Mouse (Mus musculus): ENCODE results near the gene Mrps18b.
A peak's percentile ranks its signal among the peaks of the same experiment; 100 is the strongest.
"Not testable (repeated sequence)": the region's sequence is repeated elsewhere in the genome, so short reads cannot be mapped to it uniquely, and the experiment has no call there.

The Mrps18b gene

DNA sequence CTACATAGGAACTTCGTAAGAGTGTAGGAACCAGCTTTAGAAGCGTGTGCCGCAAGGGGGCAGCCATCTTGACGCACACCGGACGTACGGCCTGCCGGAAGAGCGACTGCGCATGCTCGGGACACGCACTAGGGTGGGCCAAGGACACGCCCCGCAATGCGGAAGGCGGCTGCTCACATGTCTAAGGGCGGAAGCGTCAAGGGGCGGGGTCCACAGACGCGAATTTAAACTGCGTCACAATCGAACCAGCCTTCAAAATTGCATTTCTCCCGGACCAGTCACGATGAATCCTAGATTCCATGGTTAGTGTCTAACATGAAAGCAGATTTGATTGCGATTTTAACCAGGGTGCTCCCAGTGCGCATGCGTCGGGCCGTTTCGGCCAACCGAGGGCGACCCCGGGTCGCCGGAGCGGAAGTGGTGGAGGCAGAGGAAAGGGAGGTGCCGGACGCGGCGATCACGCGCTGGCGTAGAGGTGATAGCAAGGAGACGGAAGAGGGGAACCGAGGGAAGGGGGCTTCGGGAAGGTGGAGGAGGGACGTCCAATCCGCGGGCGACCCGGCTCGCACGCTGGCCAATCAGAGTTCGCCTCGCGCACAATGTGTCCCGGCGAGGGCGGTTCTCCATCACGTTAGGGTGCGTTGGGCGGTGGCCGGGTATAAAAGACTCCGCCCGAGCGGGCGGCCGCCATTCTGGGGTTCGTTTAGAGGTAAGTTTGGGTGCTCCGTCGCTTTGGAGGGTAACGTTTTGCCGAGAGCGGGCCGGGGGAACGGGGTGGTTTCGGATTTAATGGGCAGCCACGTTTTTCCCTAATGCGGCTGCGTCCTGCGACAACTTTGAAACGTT lies at the start of gene Mrps18b, which contains the start of gene Ppp1r10:
TSS of gene Mrps18b (minus strand) at position 93 of the 846 bp plus-strand sequence.
TSS of gene Ppp1r10 (plus strand) at position 138 of the 846 bp plus-strand sequence.
- DNase-seq (ENCODE audit: extremely low read depth, insufficient read length, low spot score) = peak; percentile 99

GRCm38 (mm10) chr17:35963279-35963678 lies 47.1 kb upstream of the Mrps18b start:
- no peak for DNase-seq (ENCODE audit: extremely low read depth, insufficient read length, low spot score)

DNA sequence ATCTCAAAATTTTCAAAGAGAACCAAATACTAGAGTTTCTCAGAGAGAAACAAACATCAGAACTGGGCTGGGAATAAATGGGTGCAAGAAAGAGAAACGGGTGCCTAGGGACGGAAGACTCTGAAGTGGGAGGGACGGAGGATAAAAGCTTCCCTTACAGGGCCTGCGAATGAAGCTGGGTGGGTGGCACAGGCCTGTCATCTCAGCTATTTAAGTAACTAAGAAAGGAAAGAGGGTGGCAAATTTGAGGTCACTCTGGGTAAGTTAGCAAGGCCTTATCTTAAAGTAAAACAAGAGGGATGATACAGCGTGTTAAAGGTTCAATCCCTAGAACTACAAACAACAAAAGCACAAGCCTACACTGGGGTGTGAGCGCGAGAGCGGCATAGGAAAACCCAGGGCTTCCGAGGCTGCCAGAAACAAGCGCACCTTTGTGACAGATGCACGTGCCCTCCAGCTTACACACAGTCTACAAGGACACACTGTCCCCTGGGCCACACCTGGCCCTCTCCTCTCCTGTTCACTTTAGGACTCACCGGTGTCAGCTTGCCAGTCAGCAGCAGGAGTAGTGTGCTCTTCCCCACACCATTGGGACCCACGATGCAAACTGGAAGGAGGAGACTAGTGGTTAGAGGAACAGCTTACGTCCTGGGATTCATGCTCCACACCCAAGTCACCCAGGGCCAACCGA lies 42.5 kb upstream of the Mrps18b start:
- no peak for DNase-seq (ENCODE audit: extremely low read depth, insufficient read length, low spot score)

DNA sequence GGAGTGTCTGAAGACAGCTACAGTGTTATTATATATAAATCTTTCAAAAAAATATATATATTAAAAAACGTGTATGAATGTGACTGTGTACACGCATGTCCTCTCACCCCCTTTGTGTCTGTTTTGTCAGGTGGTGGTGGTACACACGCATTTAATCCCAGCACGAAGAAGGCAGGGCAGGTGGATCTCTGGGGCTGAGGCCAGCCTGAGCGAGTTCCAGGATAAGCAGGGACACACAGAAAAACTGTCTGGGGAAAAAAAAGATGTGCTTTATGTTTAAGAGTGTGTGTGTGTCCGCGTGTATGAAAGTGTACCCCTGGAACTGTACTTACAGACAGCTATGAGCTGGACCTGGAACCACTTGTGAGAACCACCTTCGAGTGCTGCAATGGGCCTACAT lies 38.5 kb upstream of the Mrps18b start:
- DNase-seq (ENCODE audit: extremely low read depth, insufficient read length, low spot score) = no peak

DNA sequence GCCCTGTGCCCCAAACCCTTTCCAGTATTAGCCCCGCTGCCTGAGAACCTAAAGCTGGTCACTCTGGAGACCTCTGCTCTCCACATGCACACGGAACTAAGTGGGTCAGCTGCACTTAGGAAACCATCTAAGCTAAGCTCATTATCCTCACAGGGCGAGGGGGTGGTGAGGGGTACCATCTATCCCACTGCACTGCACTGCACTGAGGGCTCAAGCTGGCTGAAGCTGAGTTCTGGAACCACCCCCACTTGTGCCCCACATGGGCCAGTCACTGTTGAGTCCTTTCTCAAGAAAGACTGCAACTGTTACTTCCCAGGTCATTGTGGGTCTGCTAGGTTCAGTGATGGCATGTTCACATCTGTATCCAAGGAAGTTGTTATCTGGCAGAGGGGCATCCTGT lies 36.4 kb upstream of the Mrps18b start:
- not testable (repeated sequence) for DNase-seq (ENCODE audit: extremely low read depth, insufficient read length, low spot score)

- DNase-seq (ENCODE audit: extremely low read depth, insufficient read length, low spot score) = not testable (repeated sequence)
Observed at GRCm38 (mm10) chr17:35950946-35951345, 34.8 kb upstream of the Mrps18b start.

DNA sequence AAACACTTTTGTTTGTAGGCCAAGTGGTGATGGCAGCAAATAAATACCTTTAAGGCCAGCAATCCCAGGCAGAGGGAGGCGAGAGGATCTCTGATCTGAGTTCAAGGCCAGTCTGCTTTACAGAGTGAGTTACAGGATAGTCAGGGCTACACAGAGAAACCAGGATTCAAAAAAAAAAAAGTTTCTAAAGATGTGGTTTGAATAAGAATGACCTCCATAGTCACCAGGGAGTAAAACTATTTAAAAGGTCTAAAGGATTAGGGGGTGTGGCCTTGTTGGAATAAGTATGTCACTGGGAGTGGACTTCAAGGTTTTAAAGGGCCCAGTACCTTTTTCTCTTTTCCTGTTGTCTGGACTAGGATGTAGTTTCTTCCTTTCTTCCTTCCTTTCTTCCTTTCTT lies 23.8 kb upstream of the Mrps18b start:
- no peak for DNase-seq (ENCODE audit: extremely low read depth, insufficient read length, low spot score)

DNA sequence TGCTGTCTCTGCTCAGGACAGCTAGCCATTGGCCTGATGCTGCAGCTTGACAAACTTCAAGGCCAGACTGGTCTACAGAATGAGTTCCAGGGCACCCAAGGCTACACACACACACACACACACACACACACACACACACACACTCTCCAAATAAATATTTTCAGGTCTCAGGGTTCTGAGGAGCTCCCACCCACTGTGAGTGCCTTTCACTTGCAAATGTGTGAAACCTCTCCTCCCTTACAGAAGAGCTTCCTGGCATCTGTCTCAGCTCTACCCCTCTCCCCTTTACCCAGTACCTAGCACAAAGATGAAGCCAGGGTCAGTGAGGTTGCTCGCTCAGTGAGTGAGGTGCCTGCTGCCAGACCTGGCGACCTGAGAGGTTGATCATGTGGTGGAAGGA lies 22.9 kb upstream of the Mrps18b start:
- no peak for DNase-seq (ENCODE audit: extremely low read depth, insufficient read length, low spot score)

- DNase-seq (ENCODE audit: extremely low read depth, insufficient read length, low spot score) = no peak
Observed at GRCm38 (mm10) chr17:35937700-35938348, 21.6 kb upstream of the Mrps18b start.

- not testable (repeated sequence) for DNase-seq (ENCODE audit: extremely low read depth, insufficient read length, low spot score)
Observed at GRCm38 (mm10) chr17:35935763-35936162, 19.6 kb upstream of the Mrps18b start.

DNA sequence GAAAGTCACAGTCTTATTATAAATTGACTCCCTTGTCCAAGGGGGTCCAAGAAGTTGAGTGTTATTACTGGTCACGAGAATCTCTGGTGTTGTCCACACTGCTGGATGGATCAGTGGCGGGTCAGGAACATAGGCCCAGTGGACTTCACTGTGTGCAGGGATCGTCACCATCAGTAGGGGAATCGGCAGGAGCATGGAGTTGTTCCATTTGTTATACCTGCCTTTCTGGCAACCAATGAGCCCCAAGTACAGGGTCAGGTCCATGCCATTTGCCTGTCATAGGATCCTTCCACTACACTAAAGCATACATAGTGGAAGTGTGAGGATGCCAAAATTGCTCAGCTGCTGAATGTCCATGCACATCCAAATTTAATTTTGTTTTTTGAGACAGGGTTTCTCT lies 16.4 kb upstream of the Mrps18b start:
- no peak for DNase-seq (ENCODE audit: extremely low read depth, insufficient read length, low spot score)

GRCm38 (mm10) chr17:35930627-35931026 lies 14.4 kb upstream of the Mrps18b start:
- no peak for DNase-seq (ENCODE audit: extremely low read depth, insufficient read length, low spot score)

GRCm38 (mm10) chr17:35929534-35929933 lies 13.3 kb upstream of the Mrps18b start:
- no peak for DNase-seq (ENCODE audit: extremely low read depth, insufficient read length, low spot score)

DNA sequence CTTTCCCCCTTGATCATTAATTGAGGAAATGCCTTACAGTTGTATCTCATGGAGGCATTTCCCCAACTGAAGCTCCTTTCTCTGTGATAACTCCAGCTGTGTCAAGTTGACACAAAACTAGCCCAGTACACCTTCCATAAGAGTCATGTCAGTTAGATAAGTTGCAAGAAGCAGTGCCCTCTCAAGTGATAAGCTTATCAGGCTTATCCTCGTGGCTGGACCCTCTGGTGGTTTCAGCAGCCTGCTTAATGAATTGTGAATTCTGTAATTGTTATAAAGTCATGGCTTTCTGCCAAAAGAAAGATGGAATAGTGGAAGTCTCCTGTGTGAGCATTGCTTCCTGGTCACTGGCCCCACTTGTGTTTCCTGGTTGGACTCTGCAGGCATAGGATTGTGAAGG lies 11.3 kb upstream of the Mrps18b start:
- no peak for DNase-seq (ENCODE audit: extremely low read depth, insufficient read length, low spot score)

DNA sequence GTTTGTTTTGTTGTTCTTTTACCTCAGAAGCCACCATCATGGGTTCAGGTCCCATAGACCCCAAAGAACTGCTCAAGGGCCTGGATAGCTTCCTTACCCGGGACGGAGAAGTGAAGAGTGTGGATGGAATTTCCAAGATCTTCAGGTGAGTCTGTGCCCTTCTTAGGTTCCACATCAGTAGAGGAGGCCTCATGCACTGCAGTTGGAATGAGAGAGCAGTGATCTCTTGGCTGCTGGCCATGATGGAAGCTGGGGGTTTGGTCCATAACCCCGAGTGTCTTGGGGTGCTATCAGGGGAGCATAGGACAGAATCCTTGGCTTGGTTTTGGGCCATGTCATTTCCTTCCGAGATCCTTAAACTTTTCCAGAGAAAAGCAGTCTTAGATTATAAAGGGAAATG lies 7.1 kb upstream of the Mrps18b start:
- no peak for DNase-seq (ENCODE audit: extremely low read depth, insufficient read length, low spot score)

DNA sequence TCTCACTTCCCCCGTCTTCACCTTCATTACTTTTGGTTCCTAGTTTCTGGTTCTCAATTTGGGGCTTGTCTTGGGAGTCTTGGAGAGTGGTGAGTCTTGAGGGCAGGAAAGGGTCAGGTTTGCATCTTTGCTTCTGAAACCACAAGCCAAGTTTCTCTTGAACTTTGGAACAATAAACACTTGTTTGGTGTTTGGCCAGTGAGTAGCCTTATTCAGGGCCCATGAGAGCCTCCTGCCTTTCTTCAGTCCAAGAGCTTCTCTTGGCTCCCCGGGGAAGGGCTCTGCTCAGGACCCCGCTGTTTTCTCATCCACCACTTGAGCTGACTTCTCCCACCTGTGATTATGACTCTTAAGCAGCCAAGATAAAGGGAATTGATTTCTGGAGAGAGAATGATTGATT lies 6.4 kb upstream of the Mrps18b start:
- no peak for DNase-seq (ENCODE audit: extremely low read depth, insufficient read length, low spot score)

DNA sequence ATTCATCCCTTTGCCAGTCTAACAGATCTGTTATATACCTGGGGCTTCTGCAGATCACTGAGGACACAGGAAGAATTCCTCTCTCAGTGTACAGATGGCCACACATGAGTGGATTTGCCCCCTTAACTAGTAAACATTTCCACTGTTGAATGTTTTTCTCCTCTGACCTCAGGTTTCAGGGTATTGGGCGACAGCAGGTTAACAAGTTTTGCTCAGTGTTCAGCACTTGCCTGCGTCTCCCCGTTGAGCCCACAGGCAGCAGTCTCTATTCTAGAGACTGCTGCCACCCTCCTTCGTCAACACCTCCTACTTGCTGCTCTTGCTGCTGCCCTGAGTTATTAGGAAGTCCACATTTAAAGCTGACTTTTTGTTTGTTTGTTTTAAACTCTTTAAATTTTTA lies 5.5 kb upstream of the Mrps18b start:
- DNase-seq (ENCODE audit: extremely low read depth, insufficient read length, low spot score) = no peak

DNA sequence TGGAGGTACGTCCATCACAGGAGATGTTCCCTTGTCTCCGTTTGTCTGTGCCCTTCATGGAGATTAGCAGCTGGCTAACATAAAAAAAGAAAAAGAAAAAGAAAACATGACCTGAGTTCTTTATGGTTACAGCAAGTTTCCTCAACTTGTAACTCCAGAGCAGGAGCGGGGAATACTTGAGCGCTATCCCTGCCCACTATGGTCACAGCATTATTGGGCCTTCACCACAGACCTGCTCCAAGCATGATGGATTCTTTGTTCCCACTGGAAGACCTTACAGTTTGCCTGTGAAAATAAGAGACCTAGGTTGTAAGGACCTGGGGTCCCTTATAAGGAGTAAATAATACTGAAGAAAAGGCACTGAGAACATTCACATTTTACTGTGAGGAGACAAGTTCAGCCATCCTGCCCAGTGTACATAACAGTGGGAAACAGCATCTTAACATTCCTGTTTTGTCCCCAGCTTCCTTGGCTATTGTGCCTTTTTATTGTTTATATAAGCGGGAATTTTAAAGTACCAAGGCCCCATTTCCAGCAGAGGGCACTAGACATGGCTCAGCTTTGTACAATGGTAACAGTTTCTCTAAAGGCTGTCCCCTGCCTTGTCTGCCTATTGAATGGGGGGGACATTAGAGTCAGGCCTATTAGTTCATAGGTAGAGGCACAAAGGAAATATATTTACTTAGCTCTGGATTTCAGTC lies 4.8 kb upstream of the Mrps18b start:
- no peak for DNase-seq (ENCODE audit: extremely low read depth, insufficient read length, low spot score)

DNA sequence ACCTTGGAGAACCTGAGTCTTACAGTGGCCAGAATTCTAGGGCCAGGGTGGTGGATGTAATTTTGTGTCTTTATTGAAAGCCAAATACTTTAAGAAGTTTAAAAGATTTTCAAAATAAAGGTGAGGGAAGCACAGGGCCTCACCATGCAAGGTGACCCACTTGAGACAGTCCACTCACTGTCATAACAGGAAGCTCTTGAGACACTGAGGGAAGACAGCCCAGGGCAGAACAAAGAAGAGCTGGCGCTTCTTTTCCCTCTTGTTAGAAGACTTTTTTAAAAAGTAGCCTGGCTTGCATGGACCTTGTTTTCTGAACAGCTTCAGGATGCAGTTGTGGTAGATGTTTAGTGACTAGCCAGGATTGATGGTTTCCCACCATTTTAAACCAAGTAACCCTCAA lies 4.2 kb upstream of the Mrps18b start:
- DNase-seq (ENCODE audit: extremely low read depth, insufficient read length, low spot score) = no peak

DNA sequence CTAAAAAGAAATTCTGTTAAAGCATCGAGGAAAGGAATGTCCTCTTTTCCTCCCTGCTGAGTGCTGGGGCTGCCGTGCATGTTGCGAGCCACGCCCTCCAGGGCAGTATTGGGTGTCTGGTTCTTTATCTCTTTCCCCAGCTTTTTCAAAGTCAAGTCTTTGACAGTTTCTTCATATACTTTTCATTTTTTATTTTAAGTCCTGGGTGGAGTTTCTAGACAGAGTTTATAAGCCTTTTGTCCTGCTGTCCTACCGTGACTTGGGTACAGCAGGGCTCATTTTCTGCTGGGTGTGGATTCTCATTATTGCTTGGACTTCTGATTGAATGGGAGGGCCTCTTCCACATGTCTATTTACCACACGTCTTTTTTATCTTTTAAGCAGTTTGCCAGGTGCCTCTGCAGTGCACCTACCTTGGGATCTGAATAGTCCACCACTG lies 3.7 kb upstream of the Mrps18b start:
- no peak for DNase-seq (ENCODE audit: extremely low read depth, insufficient read length, low spot score)
